Mouse (Mus musculus) kidney, embryonic 16.5 days (tissue): ENCODE measurements around the gene Bak1. TPM values are rescaled to one million over a fixed set of nuclear protein-coding genes. Genes with fewer than 3 reads are reported as not detected.

Experiments
- ATAC-seq: fragments of 200-750 bp; cut with Nextera tagmentation; 2 replicates; pipeline ENCODE4 v1.8.0; 2017; ENCODE audit warnings: moderate TSS enrichment; ENCODE audit not compliant: low FRiP score, low TSS enrichment
- H3K27ac ChIP-seq: fragments of 300-500 bp; sonication (generic); 2 replicates; pipeline ENCODE4 v1.5.1; 2014; ENCODE audit warnings: low read length
- H3K27me3 ChIP-seq: fragments of 300-500 bp; sonication (generic); 2 replicates; pipeline ENCODE4 v1.6.1; 2014; ENCODE audit warnings: low read length, control low read depth, mixed read lengths; ENCODE audit not compliant: insufficient read depth
- H3K36me3 ChIP-seq: fragments of 300-500 bp; sonication (generic); 2 replicates; pipeline ENCODE4 v1.6.1; 2014; ENCODE audit warnings: low read length, control low read depth, mixed read lengths; ENCODE audit not compliant: insufficient read depth
- H3K4me1 ChIP-seq: fragments of 300-500 bp; sonication (generic); 2 replicates; pipeline ENCODE4 v1.6.1; 2014; ENCODE audit warnings: low read length, control low read depth, mixed read lengths; ENCODE audit not compliant: insufficient read depth
- H3K4me2 ChIP-seq: fragments of 300-500 bp; sonication (generic); replicated peaks from 2 replicates; pipeline ENCODE4 v1.6.1; 2014; ENCODE audit warnings: low read depth, low read length
- H3K4me3 ChIP-seq: fragments of 300-500 bp; sonication (generic); 2 replicates; pipeline ENCODE4 v1.5.1; 2014; ENCODE audit warnings: mild to moderate bottlenecking, low read length
- H3K9ac ChIP-seq: fragments of 300-500 bp; sonication (generic); replicated peaks from 2 replicates; pipeline ENCODE4 v1.6.1; 2014; ENCODE audit warnings: low read length
- H3K9me3 ChIP-seq: fragments of 300-500 bp; sonication (generic); 2 replicates; pipeline ENCODE4 v1.6.1; 2016; ENCODE audit warnings: low read length, control low read depth
- WGBS: fragments of 180-500 bp; shearing (Covaris S2); extraction: QIAGEN DNeasy Blood & Tissue Kit; methylation state at CpG from one replicate; pipeline ENCODE4 v1.1.7; 2014; 5-methylcytosine and 5-hydroxymethylcytosine counted together
- polyA plus RNA-seq: library from polyadenylated mRNA; unstranded; fragments of >200 nt; fragmentation: Nextera tagmentation; extraction: Ambion mirVana; gene quantifications from 2 replicates; pipeline ENCODE4 v1.2.1, GENCODE M21; 2015

The Bak1 gene
- polyA plus RNA-seq, 1 experiment from 2014 or later: 7.4 TPM

GRCm38 (mm10) chr17:27071630-27072029, 42.8 kb upstream of the Bak1 start:
- H3K4me3 ChIP-seq: no peak overlapping the region
- no peak overlapping the region for H3K4me2 ChIP-seq
- no peaks in the 10 kb centered on the region for H3K27me3 ChIP-seq
- no peak overlapping the region for H3K27ac ChIP-seq
- peaks cover 25% of the 10 kb centered on the region for H3K4me1 ChIP-seq
- H3K9ac ChIP-seq: no peak overlapping the region
- no peak for ATAC-seq
- no peaks in the 10 kb centered on the region for H3K9me3 ChIP-seq
- 52% methylated on average over 6 of the region's 6 CpGs for WGBS
- H3K36me3 ChIP-seq: no peaks in the 10 kb centered on the region

- H3K9ac ChIP-seq: no peak overlapping the region
- no peaks in the 10 kb centered on the region for H3K36me3 ChIP-seq
- no peak for ATAC-seq
- H3K27ac ChIP-seq: no peak overlapping the region
- peaks cover 25% of the 10 kb centered on the region for H3K4me1 ChIP-seq
- WGBS: 92% methylated on average over 7 of the region's 7 CpGs
- no peak overlapping the region for H3K4me3 ChIP-seq
- H3K9me3 ChIP-seq: no peaks in the 10 kb centered on the region
- H3K27me3 ChIP-seq: no peaks in the 10 kb centered on the region
- H3K4me2 ChIP-seq: no peak overlapping the region
Observed at GRCm38 (mm10) chr17:27070913-27071312, 42.1 kb upstream of the Bak1 start.

GRCm38 (mm10) chr17:27069071-27069470, 40.3 kb upstream of the Bak1 start:
- Histone ChIP-seq H3K4me1 (peaks cover 15% of the 10 kb centered on the region), H3K9ac (no peak overlapping the region; the same call in 1 of the 2 replicates), H3K9me3 (no peaks in the 10 kb centered on the region), H3K27ac (peak overlapping the region; percentile 67), H3K36me3 (no peaks in the 10 kb centered on the region), H3K27me3 (no peaks in the 10 kb centered on the region), H3K4me2 (no peak overlapping the region), H3K4me3 (no peak overlapping the region)
- no peak for ATAC-seq
- WGBS: 76% methylated on average over 5 of the region's 5 CpGs

- no peak overlapping the region for H3K9ac ChIP-seq
- H3K9me3 ChIP-seq: no peaks in the 10 kb centered on the region
- H3K27me3 ChIP-seq: no peaks in the 10 kb centered on the region
- no peak overlapping the region for H3K4me3 ChIP-seq
- H3K4me1 ChIP-seq: peaks cover 27% of the 10 kb centered on the region
- H3K36me3 ChIP-seq: no peaks in the 10 kb centered on the region
- 72% methylated on average over 7 of the region's 7 CpGs for WGBS
- peak; percentile 28; the same call in 1 of the 2 replicates for ATAC-seq
- H3K27ac ChIP-seq: no peak overlapping the region
- H3K4me2 ChIP-seq: no peak overlapping the region
Observed at GRCm38 (mm10) chr17:27066065-27066464, 37.3 kb upstream of the Bak1 start.

- peaks cover 34% of the 10 kb centered on the region for H3K4me1 ChIP-seq
- no peaks in the 10 kb centered on the region for H3K9me3 ChIP-seq
- no peaks in the 10 kb centered on the region for H3K36me3 ChIP-seq
- H3K27me3 ChIP-seq: no peaks in the 10 kb centered on the region
- 66% methylated on average over 2 of the region's 2 CpGs for WGBS
- ATAC-seq: no peak
- 0 out of 2 replicates have a peak overlapping the region, but pooled peaks have one; percentile 36 for H3K9ac ChIP-seq
- no peak overlapping the region for H3K4me3 ChIP-seq
- peak overlapping the region; percentile 55 for H3K27ac ChIP-seq
- H3K4me2 ChIP-seq: no peak overlapping the region
Observed at GRCm38 (mm10) chr17:27064195-27064594, 35.4 kb upstream of the Bak1 start.

GRCm38 (mm10) chr17:27063717-27064116, 34.9 kb upstream of the Bak1 start:
- peak; percentile 63; the same call in 1 of the 2 replicates for ATAC-seq
- peak overlapping the region; percentile 36; the same call in 1 of the 2 replicates for H3K9ac ChIP-seq
- H3K4me2 ChIP-seq: no peak overlapping the region

GRCm38 (mm10) chr17:27062684-27063083, 33.9 kb upstream of the Bak1 start:
- Histone ChIP-seq H3K27ac (no peak overlapping the region), H3K27me3 (no peaks in the 10 kb centered on the region), H3K4me3 (no peak overlapping the region), H3K9ac (no peak overlapping the region), H3K4me2 (no peak overlapping the region), H3K36me3 (no peaks in the 10 kb centered on the region), H3K4me1 (peaks cover 41% of the 10 kb centered on the region), H3K9me3 (no peaks in the 10 kb centered on the region)
- no peak for ATAC-seq
- 89% methylated on average over 7 of the region's 7 CpGs for WGBS

More at GRCm38 (mm10) chr17:27063717-27064116, 34.9 kb upstream of the Bak1 start:
- H3K9me3 ChIP-seq: no peaks in the 10 kb centered on the region
- no peak overlapping the region for H3K4me3 ChIP-seq
- H3K36me3 ChIP-seq: no peaks in the 10 kb centered on the region
- peaks cover 35% of the 10 kb centered on the region for H3K4me1 ChIP-seq
- peak overlapping the region; percentile 55 for H3K27ac ChIP-seq
- 30% methylated on average over 6 of the region's 6 CpGs for WGBS
- no peaks in the 10 kb centered on the region for H3K27me3 ChIP-seq

- Histone ChIP-seq H3K4me2 (no peak overlapping the region), H3K9me3 (no peaks in the 10 kb centered on the region), H3K4me3 (no peak overlapping the region), H3K9ac (no peak overlapping the region), H3K36me3 (no peaks in the 10 kb centered on the region), H3K4me1 (peaks cover 41% of the 10 kb centered on the region), H3K27ac (no peak overlapping the region), H3K27me3 (no peaks in the 10 kb centered on the region)
- WGBS: 92% methylated on average over 3 of the region's 3 CpGs
- no peak for ATAC-seq
Observed at GRCm38 (mm10) chr17:27061727-27062126, 32.9 kb upstream of the Bak1 start.

- 0 out of 2 replicates have a peak overlapping the region, but pooled peaks have one; percentile 2 for H3K4me2 ChIP-seq
- H3K27me3 ChIP-seq: no peaks in the 10 kb centered on the region
- H3K4me3 ChIP-seq: no peak overlapping the region
- no peaks in the 10 kb centered on the region for H3K36me3 ChIP-seq
- H3K27ac ChIP-seq: peak overlapping the region; percentile 27; the same call in 1 of the 2 replicates
- ATAC-seq: no peak
- no peaks in the 10 kb centered on the region for H3K9me3 ChIP-seq
- H3K9ac ChIP-seq: no peak overlapping the region; the same call in 1 of the 2 replicates
- H3K4me1 ChIP-seq: peaks cover 45% of the 10 kb centered on the region
- 51% methylated on average over 8 of the region's 8 CpGs for WGBS
Observed at GRCm38 (mm10) chr17:27060698-27061097, 31.9 kb upstream of the Bak1 start.

- whole genome bisulfite sequencing: 1% methylated on average over 24 of the region's 24 CpGs
- peak overlapping the region; percentile 74 for H3K9ac ChIP-seq
- peak overlapping the region; percentile 81 for H3K4me2 ChIP-seq
- ATAC-seq: peak; percentile 13; the same call in 1 of the 2 replicates
- peaks cover 32% of the 10 kb centered on the region for H3K4me1 ChIP-seq
- peak overlapping the region; percentile 91 for H3K27ac ChIP-seq
- H3K36me3 ChIP-seq: no peaks in the 10 kb centered on the region
- H3K4me3 ChIP-seq: peak overlapping the region; percentile 63
- H3K9me3 ChIP-seq: no peaks in the 10 kb centered on the region
- no peaks in the 10 kb centered on the region for H3K27me3 ChIP-seq
Observed at GRCm38 (mm10) chr17:27057517-27058055, 28.8 kb upstream of the Bak1 start.
